Mouse (Mus musculus) cortical plate, adult 2 months (tissue): ENCODE data around the gene Pecr.

Source experiments
- CTCF ChIP-seq: fragments of 200-500 bp; IDR thresholded peaks from 2 replicates; pipeline ENCODE4 v1.5.1; 2011; ENCODE audit warnings: mild to moderate bottlenecking, control low read depth, low read length; ENCODE audit not compliant: insufficient read depth; ENCODE audit errors: extremely low read depth
- POLR2A ChIP-seq: fragments of 200-500 bp; IDR thresholded peaks from 2 replicates; pipeline ENCODE4 v1.6.1; 2011; ENCODE audit warnings: mild to moderate bottlenecking, low read length, control low read depth; ENCODE audit not compliant: insufficient read depth; ENCODE audit errors: extremely low read depth

GRCm38 (mm10) chr1:72312701-72313398 is 28.7 kb upstream of the Pecr start:
- no peak for TF ChIP-seq CTCF
- no peak for TF ChIP-seq POLR2A
